Mouse (Mus musculus) MN1 (cell line): ENCODE measurements around the gene Garnl3.

ENCODE experiments used
- DNase-seq: peaks from one replicate; pipeline ENCODE4 v3.0.0-alpha.2; 2016; ENCODE audit warnings: low spot score

The Garnl3 gene

DNA sequence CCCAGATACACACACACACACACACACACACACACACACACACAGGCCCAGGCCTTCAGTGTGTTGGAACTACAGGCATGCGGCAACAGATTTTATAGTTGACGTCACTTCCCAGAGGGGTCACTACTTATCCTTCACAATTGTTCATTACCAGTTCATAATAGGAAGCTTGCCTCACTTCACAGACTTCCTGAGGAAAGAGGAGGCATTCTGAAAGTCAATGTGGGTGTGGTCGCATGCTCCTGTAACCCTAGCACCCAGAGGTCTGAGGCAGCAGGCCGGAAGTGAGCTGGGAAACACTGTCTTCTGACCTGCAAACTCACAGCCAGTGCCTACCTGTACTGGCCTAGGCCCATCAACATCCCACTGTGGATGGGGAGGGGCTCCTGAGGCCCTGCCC lies 106.4 kb downstream of the Garnl3 start:
- no peak for DNase-seq

DNA sequence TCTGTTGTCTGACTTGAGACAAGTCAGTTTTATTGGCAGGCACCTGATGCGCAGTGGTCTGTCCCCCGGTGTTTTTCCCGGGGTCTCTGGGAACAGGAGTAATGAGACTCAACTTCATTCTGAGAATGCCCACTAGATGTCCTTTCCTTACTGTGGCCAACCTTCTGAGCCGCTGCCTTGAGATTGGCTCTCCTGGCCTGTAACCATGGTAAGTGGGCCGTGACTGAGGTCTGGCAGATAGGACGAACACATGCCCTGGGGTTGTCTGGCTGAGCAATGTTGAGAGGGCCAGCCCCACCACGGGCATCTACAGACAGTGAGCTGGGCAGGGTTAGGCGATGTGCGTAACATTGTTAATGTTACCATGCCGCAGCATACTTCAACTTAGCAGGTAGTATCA lies 106.9 kb downstream of the Garnl3 start:
- peak; percentile 46 for DNase-seq

DNA sequence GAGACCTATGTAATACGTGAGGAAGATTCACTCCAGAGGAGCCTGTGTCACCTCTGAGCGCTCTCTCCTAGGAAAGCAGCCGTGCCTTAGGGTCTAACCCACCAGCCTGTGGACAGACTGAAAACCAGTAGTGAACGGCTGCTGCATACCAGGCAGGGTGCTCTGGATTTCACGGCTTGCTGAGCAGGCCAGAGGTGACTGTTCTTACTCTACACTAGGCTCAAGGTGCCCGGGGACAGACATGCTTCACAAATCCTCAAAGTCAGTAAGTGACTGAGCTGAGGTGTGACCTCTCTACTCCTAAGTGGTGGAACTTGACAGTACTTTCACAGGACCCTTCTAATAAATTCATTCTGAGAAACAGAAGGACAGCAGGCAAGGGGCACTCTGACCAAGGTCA lies 108.6 kb downstream of the Garnl3 start:
- DNase-seq = no peak

DNA sequence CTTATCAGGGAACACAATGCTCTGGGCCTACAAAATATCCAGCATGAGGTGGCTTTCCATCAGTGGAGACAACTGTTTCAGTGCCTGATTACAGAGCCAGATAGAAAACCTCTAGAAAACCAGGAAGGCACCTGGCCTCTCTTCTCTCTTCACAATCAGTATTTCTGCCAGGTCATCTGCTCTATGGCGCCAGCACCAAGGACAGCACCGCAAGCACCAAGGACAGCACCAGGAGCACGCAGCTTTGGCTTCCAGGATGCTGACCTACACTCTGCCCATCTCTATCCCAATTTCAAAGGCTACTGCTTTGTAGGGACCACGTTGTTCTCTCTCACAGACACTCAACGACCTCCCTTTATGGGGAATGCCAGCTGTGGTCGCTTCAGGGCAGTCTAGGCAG lies 113.4 kb downstream of the Garnl3 start:
- DNase-seq = no peak

DNA sequence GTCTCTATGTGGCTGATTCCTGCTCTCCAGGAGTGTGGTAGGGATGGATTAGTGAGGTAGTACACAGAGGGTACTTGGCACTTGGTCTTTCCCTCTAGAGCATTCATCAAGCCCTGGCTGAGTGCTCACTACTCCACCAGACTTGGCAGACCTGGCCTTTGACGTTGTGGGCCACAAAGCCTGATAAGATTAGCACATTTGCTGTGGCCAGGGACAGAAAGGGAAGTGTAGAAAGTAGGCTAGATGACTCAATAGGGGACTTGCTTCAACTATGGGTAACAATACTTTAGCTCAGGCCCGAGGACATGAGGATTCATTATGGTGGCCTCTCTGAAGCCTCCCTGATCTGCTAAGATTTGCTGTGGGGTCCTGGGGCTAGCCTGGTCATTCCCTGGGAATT lies 114.3 kb downstream of the Garnl3 start:
- no peak for DNase-seq

DNA sequence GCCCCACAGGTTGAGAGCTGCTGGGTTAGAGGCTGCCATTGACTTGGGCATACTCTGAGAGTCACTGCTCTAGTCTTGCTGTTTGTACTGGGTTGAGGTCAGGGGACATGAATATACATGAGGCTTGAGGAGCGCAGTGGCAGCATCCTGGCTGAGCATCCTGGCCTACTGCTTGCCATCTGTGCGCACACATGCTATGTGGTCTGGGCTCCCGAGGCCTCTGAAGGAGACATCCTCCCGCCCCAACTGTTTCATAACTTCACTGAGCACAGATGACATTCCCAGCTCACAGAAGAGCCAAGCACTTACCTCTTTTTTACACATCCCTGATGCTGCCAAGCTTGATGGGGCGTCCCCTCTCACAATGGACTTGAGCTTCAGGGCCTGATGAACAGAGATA lies 116.6 kb downstream of the Garnl3 start:
- no peak for DNase-seq

DNA sequence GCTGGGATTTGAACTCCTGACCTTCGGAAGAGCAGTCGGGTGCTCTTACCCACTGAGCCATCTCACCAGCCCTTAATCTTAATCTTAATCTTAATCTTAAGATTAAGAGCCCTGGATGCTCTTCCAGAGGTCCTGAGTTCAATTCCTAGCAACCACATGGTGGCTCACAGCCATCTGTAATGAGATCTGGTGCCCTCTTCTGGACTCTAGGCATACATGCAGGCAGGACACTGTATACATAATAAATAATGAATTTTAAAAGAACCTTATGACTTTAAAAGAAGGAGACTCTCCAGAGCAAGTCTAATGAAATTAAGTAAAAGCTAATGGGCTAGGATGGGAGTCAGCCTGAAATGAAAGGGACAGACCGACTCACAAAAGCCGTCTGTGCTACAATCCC lies 122.4 kb downstream of the Garnl3 start:
- peak; percentile 39 for DNase-seq

DNA sequence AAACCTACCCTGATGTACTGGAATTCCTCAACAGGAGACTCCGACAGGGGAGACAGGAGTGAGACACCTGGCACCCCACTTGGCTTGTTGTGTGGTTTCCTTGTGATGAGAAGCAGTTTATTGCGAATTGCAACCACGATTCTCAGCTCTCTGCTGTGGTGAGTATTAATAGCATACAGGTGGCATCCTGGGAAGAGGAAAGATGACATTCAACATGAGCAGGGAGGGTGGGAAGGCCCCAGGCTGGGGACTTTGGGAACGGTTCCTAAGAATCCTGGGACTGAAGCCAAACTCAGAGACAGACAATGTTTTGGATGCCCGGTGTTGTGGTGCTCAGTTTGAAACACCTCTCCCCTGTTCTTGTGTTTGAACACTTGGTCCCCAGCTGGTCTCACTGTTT lies 126.4 kb downstream of the Garnl3 start:
- no peak for DNase-seq

DNA sequence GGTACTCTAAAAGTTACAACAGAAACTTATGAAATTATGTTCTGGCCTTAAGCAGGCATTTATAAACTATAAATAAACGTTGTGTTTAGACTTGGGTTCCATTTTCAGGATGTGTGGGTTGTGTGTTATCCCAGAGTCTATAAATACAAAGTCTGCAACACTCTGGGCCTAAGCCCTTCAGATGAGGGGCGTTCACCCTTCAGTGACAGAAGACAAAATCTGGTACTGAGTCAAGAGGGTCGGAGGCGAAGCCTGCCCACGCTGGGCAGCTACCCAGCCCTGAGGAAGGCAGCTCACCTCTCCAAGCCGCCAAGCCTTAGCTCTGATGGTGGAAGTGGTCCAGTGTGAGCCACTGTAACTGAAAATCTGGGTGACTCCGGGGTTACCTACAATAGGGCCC lies 129.3 kb downstream of the Garnl3 start:
- no peak for DNase-seq

DNA sequence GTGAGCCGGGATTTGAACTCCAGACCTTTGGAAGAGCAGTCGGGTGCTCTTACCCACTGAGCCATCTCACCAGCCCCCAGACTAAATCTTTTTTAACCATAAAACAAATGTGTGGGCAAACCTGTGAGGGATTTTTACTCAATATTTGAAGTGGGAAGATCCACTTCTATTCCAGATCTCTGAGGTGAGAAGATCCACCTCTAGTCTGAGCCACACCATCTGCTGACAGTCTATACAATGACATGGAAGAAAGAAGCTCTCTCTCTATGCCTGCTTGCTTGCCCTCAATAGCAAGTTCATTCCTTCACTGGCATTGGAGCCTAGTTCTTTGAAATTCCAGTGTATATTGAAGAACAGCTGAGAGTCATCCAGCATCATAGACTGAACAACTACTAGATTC lies 131.7 kb downstream of the Garnl3 start:
- DNase-seq = no peak

DNA sequence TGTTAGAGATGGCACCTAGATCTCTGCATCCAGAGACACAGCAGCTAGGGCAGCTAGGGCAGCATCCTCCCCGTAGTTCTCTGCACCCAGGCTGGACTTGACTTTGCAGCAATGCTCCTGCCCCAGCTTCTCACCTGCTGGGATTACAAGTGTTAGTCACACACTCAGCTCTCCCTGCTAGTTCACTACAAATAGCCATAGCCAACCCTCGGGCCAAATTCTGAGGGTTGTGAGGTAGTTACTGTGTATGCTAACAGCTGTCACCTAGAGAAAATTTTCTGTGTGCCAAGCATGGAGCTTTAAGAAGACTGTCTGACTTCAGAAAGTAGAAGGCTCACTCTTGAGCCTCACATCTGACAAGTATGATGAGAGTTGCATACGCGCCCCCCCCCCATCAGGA lies 133.7 kb downstream of the Garnl3 start:
- no peak for DNase-seq

DNA sequence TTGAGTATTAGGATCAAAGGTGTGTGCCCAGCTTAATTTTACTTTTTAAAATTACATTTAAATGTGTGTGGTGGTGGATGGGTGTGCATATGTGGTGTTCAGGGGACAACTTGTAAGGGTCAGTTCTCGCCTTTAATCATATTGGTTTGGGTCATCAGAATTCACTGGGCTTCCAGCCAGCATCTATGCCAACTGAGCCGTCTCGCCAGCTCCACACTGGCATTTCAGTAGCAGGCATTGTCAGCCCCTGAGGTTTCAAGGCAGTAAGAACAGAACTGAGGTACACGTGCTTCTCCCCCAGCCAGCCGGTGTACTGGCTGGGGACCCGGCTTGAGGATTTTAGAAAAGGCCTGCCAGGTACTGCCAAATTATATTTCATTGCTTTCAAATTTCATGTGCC lies 134.4 kb downstream of the Garnl3 start:
- no peak for DNase-seq

DNA sequence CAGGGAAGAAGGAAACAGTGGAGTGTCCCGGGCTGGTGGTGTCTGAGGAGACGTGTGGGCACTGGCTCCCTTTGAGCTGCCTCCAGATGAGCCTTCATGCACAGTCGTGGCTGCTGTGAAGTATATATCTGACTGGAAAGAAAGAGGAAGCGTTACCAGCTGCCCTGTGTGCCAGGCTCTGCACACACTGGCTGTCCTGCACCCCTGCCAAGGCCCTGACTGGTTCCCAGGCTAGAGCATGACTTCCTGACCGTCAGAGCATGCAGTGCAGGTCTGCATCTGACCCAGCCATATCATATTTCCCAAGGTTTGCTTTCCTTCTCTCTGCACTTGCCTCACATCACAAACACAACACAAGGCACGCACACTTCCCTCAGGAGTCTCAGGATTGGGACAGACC lies 139.3 kb downstream of the Garnl3 start:
- DNase-seq = no peak

DNA sequence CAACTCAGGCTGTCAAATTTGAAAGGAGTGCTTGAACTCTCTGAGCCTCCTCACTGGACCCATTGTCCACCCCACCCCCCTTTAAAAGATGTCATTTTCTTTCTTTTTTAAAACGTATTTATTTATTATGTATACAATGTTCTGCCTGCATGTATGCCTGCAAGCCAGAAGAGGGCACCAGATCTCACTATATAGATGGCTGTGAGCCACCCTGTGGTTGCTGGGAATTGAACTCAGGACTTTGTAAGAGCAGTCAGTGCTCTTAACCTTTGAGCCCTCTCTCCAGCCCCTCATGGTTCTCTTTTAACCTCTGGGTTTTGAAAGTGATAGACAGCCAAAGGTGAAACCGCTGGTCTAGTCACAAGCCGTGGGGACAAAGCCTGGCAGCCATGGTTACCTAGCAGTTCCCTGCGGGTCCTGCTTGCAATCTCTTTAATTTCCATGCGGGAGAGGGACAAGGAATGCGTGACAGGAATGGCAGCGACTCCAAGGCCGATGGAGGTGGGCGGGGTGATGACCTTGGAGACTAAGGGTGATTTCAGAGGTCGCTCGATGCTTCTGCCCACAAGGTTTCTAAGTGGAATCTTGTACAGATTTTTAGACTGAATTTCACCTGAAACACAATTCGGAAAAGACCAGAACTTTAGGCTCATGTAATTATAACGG lies 141.2 kb downstream of the Garnl3 start:
- peak; percentile 30 for DNase-seq

DNA sequence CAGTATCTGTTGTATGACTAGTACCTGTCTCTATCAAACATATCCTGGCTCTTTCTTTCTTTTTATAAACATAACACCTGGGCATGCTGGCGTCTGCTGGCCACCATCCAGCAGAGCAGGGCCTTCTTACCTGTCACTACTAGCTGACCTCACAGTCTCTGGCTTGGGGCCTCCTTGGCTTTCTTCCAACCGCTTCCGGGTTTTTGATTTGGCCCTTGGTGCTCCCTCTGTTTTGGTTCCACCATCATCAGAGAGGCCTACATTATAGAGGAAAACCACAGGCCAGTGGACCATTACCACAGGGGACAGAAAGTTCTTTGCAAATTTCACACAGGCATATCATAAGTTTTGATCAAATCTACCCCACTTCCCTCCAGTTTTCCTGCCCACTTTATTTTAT lies 142.1 kb downstream of the Garnl3 start:
- DNase-seq = no peak

DNA sequence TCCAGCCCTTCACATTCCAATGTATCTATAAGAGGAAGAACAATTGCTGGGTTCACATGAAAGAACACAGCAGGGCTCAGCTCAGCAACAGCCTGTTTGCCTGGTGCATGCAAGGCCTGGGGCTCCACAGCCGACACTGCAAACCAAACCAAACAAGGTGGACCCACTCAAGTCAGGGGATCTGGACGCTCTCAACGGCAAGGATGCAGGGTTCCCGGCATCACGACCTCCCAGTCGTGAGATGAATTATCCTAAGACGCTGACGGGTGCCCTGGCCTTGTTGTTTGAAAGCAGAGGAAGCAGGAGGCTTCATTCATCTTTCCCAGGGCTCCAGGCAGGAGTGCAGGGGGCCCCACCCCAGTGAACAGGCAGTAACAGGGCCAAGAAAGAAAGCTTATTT lies 145.6 kb downstream of the Garnl3 start:
- DNase-seq = no peak

DNA sequence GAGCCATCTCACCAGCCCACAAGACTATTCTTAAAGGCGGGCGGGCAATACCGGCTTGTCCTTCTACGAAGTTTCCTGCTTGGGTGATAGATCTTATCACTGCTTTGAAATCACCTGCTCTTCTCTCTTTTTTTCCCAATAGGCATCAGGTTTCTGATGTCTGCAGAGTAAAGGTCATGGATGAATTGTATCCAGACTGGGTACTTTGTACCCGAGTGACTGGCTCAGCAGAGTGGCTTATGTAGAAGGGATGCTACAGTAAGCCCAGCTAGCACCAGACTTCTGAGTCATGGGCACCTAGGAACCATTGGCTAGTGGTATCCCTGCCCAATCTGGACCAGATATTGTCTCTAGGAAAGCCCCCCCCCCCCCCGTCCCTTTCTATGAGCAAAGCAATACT lies 147.8 kb downstream of the Garnl3 start:
- peak; percentile 33 for DNase-seq

DNA sequence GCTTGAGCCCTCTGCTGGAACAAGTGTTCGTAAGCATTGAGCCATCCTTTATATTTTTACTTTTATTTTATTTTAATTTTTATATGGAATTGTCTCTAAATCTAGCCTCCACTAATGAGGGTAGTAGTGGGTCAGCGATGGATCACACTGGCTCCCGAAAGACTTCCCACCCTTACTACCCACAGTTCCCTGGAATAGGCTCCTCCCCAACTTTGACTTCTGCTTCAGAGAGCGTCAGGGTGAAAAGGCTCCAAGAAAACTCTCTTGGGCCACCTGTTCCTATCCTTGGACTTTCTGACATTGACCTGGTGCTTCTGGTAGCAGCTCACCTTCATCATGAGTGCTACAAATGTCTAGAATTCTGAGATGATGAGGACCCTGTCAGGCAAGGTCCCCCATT lies 148.8 kb downstream of the Garnl3 start:
- peak; percentile 29 for DNase-seq

DNA sequence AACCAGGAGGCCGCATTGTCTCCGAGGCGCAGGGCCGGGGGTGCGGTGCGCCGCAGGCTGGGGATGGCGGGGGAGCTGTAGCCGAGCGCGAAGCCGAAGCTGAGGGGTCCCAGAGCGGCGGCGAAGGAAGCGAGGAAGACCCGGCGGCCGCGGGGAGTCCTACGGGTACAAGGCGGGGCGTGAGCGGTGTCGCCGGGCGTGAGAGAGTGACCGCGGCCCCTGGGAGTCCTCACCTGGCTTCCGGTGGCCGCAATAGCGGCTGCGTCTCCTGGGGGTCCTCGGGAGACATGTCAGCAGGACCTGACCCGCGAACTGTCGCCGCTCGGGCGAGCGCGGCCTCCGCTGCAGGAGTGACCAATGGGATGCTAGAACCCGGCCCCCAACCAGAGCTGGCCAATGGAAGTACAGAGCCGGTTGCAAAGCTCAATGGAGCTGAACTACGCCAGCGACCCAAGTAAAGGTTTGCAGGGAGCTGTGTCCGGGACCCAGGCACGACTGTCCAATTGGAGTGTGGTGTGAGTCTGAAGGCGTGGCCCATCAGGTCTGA lies 149.7 kb downstream of the Garnl3 start, which contains the start of gene Slc2a8:
Slc2a8 (minus strand) TSS at position 359 of the 547 bp plus-strand sequence.
- peak; percentile 94 for DNase-seq

DNA sequence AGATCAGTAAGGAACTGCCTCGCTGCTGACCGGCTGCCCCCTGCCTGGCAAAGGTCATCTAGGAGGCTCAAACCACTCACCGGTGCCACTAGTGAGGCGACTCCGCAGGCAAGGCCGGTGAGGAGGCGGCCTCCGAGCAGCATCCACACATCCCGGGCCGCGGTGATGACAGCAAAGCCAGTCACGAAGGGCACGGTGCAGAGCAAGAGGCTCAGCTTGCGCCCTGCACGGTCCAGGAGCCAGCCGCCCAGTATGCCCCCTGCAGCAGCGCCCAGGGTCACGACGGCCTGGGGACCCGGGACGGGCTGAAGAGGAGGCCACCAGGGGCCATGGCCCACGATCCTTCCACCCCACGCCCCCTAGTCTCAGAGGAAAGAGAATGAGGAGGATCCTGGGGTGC lies 150.2 kb downstream of the Garnl3 start:
- DNase-seq = peak; percentile 50

DNA sequence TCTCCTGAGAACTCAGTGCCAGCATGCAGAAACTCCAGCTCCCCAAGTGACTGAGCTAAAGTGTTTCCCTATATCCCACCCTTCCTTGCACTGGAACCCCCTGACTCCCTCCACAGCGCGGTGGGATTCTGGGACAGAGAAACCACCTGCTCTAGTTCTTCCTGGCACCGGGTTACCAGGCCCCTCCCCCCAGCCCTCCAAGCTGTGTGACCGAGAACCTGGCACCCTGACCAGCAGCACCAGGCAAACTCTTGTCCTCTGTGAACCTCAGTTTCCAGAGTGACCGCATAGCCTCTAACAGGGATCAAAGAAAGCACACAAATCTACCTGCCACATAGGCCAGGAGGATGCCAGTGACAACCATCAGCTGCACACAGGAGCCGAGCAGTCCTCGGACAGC lies 151.8 kb downstream of the Garnl3 start:
- no peak for DNase-seq

DNA sequence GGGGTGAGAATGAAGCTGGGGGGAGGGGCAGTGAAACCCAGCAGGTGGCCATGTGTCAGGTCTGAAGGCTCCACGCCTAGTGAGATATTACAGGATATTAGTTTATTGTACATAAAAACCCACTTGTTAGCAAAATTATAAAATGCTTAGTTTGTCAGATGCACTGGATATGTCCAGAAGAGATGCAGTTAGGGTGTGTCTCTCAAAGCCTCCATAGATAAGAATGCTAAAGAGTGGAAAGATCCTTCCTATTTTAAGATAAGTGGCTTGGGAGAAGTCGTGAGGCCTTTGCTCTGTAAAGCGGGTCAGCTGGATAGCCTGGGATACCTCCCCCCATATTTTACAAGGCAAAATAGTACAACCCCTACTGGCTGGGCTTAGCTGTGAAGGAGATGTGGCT lies 152.8 kb downstream of the Garnl3 start:
- no peak for DNase-seq

DNA sequence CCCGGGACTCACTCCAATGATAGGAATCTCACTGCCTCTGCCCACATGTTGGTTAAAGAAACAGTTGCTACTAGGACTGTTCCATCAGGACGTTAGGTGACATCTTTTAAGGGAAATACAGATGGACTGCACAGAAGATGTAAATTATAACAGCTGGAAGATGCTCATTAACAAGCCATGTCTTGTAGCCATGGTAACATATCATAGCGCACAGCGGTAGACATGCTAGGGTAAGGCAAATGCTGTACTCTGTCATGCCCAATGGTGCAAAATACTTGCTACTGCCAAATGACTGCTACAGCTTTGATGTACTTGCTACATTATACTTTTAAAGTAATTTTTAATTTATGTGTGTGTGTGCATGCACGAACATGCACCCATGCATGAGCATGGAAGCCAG lies 154.3 kb downstream of the Garnl3 start:
- no peak for DNase-seq

DNA sequence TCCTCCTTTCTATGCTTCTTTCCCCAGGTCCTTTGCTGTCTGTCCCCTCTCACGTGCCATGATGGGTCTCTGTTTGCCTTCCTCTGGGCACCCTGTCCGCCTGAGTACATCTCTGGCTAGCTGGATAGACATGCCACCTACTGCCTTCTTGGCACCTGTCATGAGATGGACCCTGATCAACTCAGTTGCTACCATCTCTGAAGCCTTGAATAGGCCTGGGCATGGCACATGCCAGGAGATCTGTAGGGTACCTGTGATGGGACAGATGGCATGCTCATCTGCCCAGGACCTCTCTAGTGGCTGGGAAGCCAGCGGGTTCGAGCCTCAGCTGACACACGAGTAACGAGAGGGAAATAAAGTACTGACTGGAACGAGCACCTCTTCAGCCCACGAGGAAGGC lies 157.2 kb downstream of the Garnl3 start:
- DNase-seq = no peak
